ENCODE assay signal across 10 mouse cellular contexts in genomic region chr10:9673276-9673675, GRCm38 (mm10). TPM values are rescaled to one million over a fixed set of nuclear protein-coding genes. Genes with fewer than 3 reads are reported as not detected.
A peak's percentile ranks its signal among the peaks of the same experiment; 100 is the strongest.
DNase-seq lines count a peak whose midpoint lies in the region; ATAC-seq and TF ChIP-seq lines count a peak whose summit lies in the region.
"Had no signal": no experiment of that assay in that cellular context is flagged by ENCODE, and none has a peak within 500 bp of the region (broad histone marks: within the 10 kb centered on the region; RNA-seq: fewer than 3 reads in every experiment).

No protein-coding gene starts in this region.

- H3K9me3 ChIP-seq in limb, embryonic 12.5 days, result no peaks in the 10 kb centered on the region
- no peaks in the 10 kb centered on the region for H3K9me3 ChIP-seq in limb, embryonic 10.5 days (replicated peaks)
- no peaks in the 10 kb centered on the region for H3K9me3 ChIP-seq in hindbrain, embryonic 12.5 days (replicated peaks)
- no peaks in the 10 kb centered on the region for H3K9me3 ChIP-seq in midbrain, postnatal 0 days (ENCODE audit: low read length)

- DNase-seq in limb, embryonic 10.5 days (ENCODE audit: low spot score), result no peak
- DNase-seq in midbrain, postnatal 0 days (ENCODE audit: low spot score), result no peak
- DNase-seq in right cerebral cortex, adult 18-20 months, result no peak
- DNase-seq in spleen, adult 12 weeks (ENCODE audit: low spot score), result no peak
- DNase-seq: gastrocnemius, postnatal 25 days; layer of hippocampus, postnatal 36 days; thymus, adult 2 months had no signal

- peaks cover 20% of the 10 kb centered on the region for H3K4me1 ChIP-seq in limb, embryonic 12.5 days (replicated peaks)
- H3K4me1 ChIP-seq in limb, embryonic 10.5 days, result peaks cover 27% of the 10 kb centered on the region
- H3K4me1 ChIP-seq in embryonic fibroblast, embryonic 13.5 days (ENCODE audit: control insufficient read depth, insufficient read depth, low read length), result no peaks in the 10 kb centered on the region; the same call in 1 of the 2 replicates
- H3K4me1 ChIP-seq in hindbrain, embryonic 12.5 days, result peaks cover 17% of the 10 kb centered on the region
- H3K4me1 ChIP-seq in midbrain, postnatal 0 days (ENCODE audit: insufficient read depth, low read length), result no peaks in the 10 kb centered on the region

- peak overlapping the region; percentile 96; the same call in 1 of the 2 replicates for H3K4me2 ChIP-seq in limb, embryonic 12.5 days
- peak overlapping the region; percentile 93 for H3K4me2 ChIP-seq in hindbrain, embryonic 12.5 days (replicated peaks)
- peak overlapping the region; percentile 95 for H3K4me2 ChIP-seq in midbrain, postnatal 0 days (ENCODE audit: low read depth, low read length, poor library complexity, severe bottlenecking)

- H3K9ac ChIP-seq in limb, embryonic 12.5 days (replicated peaks), result no peak overlapping the region
- no peak overlapping the region for H3K9ac ChIP-seq in hindbrain, embryonic 12.5 days
- H3K9ac ChIP-seq in midbrain, postnatal 0 days (replicated peaks; ENCODE audit: low read length, poor library complexity, severe bottlenecking), result no peak overlapping the region

- no peak for TF ChIP-seq CTCF in embryonic fibroblast, embryonic 13.5 days (IDR thresholded peaks at IDR 0.05; ENCODE audit: borderline replicate concordance, insufficient read depth, low read length)
- TF ChIP-seq CTCF in midbrain, postnatal 0 days (IDR thresholded peaks at IDR 0.05), result no peak

- no peaks in the 10 kb centered on the region for H3K36me3 ChIP-seq in limb, embryonic 12.5 days
- H3K36me3 ChIP-seq in limb, embryonic 10.5 days, result no peaks in the 10 kb centered on the region
- no peaks in the 10 kb centered on the region for H3K36me3 ChIP-seq in hindbrain, embryonic 12.5 days
- H3K36me3 ChIP-seq in midbrain, postnatal 0 days (ENCODE audit: insufficient read depth, low read length), result no peaks in the 10 kb centered on the region

- H3K27ac ChIP-seq in limb, embryonic 12.5 days, result no peak overlapping the region
- no peak overlapping the region for H3K27ac ChIP-seq in limb, embryonic 10.5 days
- H3K27ac ChIP-seq in embryonic fibroblast, embryonic 13.5 days (ENCODE audit: insufficient read depth, low read length), result no peak overlapping the region
- no peak overlapping the region for H3K27ac ChIP-seq in hindbrain, embryonic 12.5 days
- no peak overlapping the region for H3K27ac ChIP-seq in midbrain, postnatal 0 days (ENCODE audit: low read depth, low read length)

- peaks cover 48% of the 10 kb centered on the region for H3K27me3 ChIP-seq in limb, embryonic 12.5 days
- peaks cover 51% of the 10 kb centered on the region for H3K27me3 ChIP-seq in limb, embryonic 10.5 days (ENCODE audit: low read depth, poor library complexity, severe bottlenecking)
- H3K27me3 ChIP-seq in hindbrain, embryonic 12.5 days, result peaks cover 19% of the 10 kb centered on the region
- H3K27me3 ChIP-seq in midbrain, postnatal 0 days (ENCODE audit: insufficient read depth, low read length), result no peaks in the 10 kb centered on the region

- TF ChIP-seq POLR2A in embryonic fibroblast, embryonic 13.5 days (IDR thresholded peaks at IDR 0.05; ENCODE audit: low read depth, low read length), result no peak

- H3K4me3 ChIP-seq in limb, embryonic 12.5 days (replicated peaks), result peak overlapping the region; percentile 69; the same call in 1 of the 2 replicates
- H3K4me3 ChIP-seq in limb, embryonic 10.5 days, result no peak overlapping the region
- H3K4me3 ChIP-seq in embryonic fibroblast, embryonic 13.5 days (ENCODE audit: insufficient read depth, low read length), result peak overlapping the region; percentile 77
- H3K4me3 ChIP-seq in hindbrain, embryonic 12.5 days, result peak overlapping the region; percentile 71
- peak overlapping the region; percentile 67 for H3K4me3 ChIP-seq in midbrain, postnatal 0 days (ENCODE audit: low read depth, low read length)

- no peak for ATAC-seq in limb, embryonic 12.5 days (ENCODE audit: insufficient number of reproducible peaks, insufficient read depth, low FRiP score, low TSS enrichment, low read depth)
- ATAC-seq in hindbrain, embryonic 12.5 days (ENCODE audit: low FRiP score), result no peak
- no peak for ATAC-seq in midbrain, postnatal 0 days (ENCODE audit: low FRiP score)

RNA-seq across cellular contexts. Expression of gene Samd5, which starts 1.7 kb away (rescaled TPM):
- 2.9 and 4.7 TPM in 2 replicates for polyA plus RNA-seq in limb, embryonic 12.5 days (2016; fragmentation: Nextera tagmentation; extraction: Ambion mirVana)
- 1.2 and 1.5 TPM in 2 replicates for polyA plus RNA-seq in limb, embryonic 10.5 days (2016; fragmentation: Nextera tagmentation; extraction: Ambion mirVana)
- 24.0 and 24.8 TPM in 2 replicates for polyA plus RNA-seq in embryonic fibroblast, embryonic 13.5 days (2011; ENCODE audit: insufficient read length, low read depth, missing spikeins)
- 6.6 and 7.0 TPM in 2 replicates for polyA plus RNA-seq in hindbrain, embryonic 12.5 days (2016; fragmentation: Nextera tagmentation; extraction: Ambion mirVana)
- total RNA-seq in midbrain, postnatal 0 days (2014; rRNA removed), result 11.0 and 16.7 TPM in 2 replicates
- polyA plus RNA-seq in midbrain, postnatal 0 days (2015; fragmentation: Nextera tagmentation; extraction: Ambion mirVana), result 4.6 and 5.7 TPM in 2 replicates
